Mouse (Mus musculus) midbrain, embryonic 13.5 days (tissue): ENCODE data around the gene Depdc1b. TPM values are rescaled to one million over a fixed set of nuclear protein-coding genes. Genes with fewer than 3 reads are reported as not detected.

Source experiments
- ATAC-seq: fragments of 200-750 bp; cut with Nextera tagmentation; 2 replicates; pipeline ENCODE4 v1.8.0; 2017; ENCODE audit warnings: mild to moderate bottlenecking, moderate TSS enrichment, moderate library complexity
- H3K27ac ChIP-seq: fragments of 300-500 bp; sonication (generic); 2 replicates; pipeline ENCODE4 v1.5.1; 2015; ENCODE audit warnings: inconsistent platforms, mild to moderate bottlenecking, moderate library complexity
- H3K27me3 ChIP-seq: fragments of 300-500 bp; sonication (generic); 2 replicates; pipeline ENCODE4 v1.6.1; 2015; ENCODE audit warnings: mild to moderate bottlenecking, inconsistent platforms
- H3K36me3 ChIP-seq: fragments of 300-500 bp; sonication (generic); 2 replicates; pipeline ENCODE4 v1.6.1; 2015; ENCODE audit warnings: mild to moderate bottlenecking, inconsistent platforms
- H3K4me1 ChIP-seq: fragments of 300-500 bp; sonication (generic); replicated peaks from 2 replicates; pipeline ENCODE4 v1.6.1; 2015; ENCODE audit warnings: inconsistent platforms
- H3K4me2 ChIP-seq: fragments of 300-500 bp; sonication (generic); replicated peaks from 2 replicates; pipeline ENCODE4 v1.6.1; 2015; ENCODE audit warnings: moderate library complexity, mild to moderate bottlenecking, inconsistent platforms
- H3K4me3 ChIP-seq: fragments of 300-500 bp; sonication (generic); replicated peaks from 2 replicates; pipeline ENCODE4 v1.5.1; 2015; ENCODE audit warnings: mild to moderate bottlenecking, inconsistent platforms
- H3K9ac ChIP-seq: fragments of 300-500 bp; sonication (generic); replicated peaks from 2 replicates; pipeline ENCODE4 v1.6.1; 2015; ENCODE audit warnings: mild to moderate bottlenecking, inconsistent platforms
- H3K9me3 ChIP-seq: fragments of 300-500 bp; sonication (generic); 2 replicates; pipeline ENCODE4 v1.6.1; 2016; ENCODE audit warnings: mild to moderate bottlenecking, inconsistent platforms
- WGBS: fragments of 180-500 bp; shearing (Covaris S2); methylation state at CpG from one replicate; pipeline ENCODE4 v1.1.7; 2015; 5-methylcytosine and 5-hydroxymethylcytosine counted together
- polyA plus RNA-seq: library from polyadenylated mRNA; unstranded; fragments of >200 nt; fragmentation: Nextera tagmentation; extraction: Ambion mirVana; gene quantifications from 2 replicates; pipeline ENCODE4 v1.2.1, GENCODE M21; 2015

The Depdc1b gene
- polyA plus RNA-seq, 1 experiment from 2014 or later: 5.7 TPM

DNA sequence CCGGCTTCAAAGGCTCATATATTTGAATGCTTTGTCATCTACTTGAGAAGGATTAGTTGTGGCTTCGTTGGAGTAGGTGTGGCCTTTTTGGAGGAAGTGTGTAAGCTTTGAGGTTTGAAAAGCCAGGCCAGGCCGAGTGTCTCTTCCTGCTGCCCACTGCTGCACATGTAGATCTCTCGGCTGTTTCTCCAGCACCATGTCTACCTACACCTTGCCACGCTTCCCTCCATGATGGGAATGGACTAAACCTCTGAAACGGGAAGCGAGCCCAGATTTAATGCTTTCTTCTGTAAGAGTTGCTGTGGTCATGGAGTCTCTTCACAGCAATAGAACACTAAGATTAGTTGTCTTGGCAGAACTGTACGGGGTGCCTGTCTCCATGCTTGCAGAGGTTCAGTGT lies 4.1 kb downstream of the Depdc1b start:
- Histone ChIP-seq H3K4me1 (peaks cover 18% of the 10 kb centered on the region), H3K9ac (no peak overlapping the region), H3K27ac (no peak overlapping the region), H3K4me2 (no peak overlapping the region), H3K36me3 (peaks cover 9% of the 10 kb centered on the region; the same call in 1 of the 2 replicates), H3K4me3 (no peak overlapping the region), H3K27me3 (no peaks in the 10 kb centered on the region), H3K9me3 (no peaks in the 10 kb centered on the region)
- ATAC-seq: no peak
- 93% methylated on average over 8 of the region's 8 CpGs for WGBS

DNA sequence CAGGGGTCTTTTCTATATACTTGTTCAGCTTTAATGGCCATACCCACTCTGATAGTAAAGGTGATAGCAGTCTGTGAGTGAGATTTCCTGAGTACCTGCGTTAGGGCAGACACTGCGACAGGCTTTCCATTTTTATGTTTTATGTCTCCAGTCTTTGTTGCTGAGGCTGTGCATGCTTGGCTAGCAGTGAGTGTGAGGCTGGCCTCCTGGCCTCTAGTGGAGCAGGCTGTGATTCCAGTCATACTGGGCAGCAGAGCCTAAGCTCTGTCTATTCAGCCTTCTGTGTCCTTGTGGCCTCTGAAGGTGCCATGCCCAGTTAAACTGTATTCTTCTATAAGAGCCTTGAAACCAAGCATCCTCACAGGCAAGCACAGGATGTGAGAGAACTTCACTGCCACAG lies 6.3 kb downstream of the Depdc1b start:
- Histone ChIP-seq H3K36me3 (peaks cover 11% of the 10 kb centered on the region), H3K4me2 (no peak overlapping the region), H3K9me3 (no peaks in the 10 kb centered on the region), H3K27me3 (no peaks in the 10 kb centered on the region), H3K9ac (no peak overlapping the region), H3K4me1 (peaks cover under 1% of the 10 kb centered on the region; the same call in 1 of the 2 replicates), H3K4me3 (no peak overlapping the region), H3K27ac (no peak overlapping the region)
- 94% methylated on average over 2 of the region's 2 CpGs for WGBS
- ATAC-seq: no peak

DNA sequence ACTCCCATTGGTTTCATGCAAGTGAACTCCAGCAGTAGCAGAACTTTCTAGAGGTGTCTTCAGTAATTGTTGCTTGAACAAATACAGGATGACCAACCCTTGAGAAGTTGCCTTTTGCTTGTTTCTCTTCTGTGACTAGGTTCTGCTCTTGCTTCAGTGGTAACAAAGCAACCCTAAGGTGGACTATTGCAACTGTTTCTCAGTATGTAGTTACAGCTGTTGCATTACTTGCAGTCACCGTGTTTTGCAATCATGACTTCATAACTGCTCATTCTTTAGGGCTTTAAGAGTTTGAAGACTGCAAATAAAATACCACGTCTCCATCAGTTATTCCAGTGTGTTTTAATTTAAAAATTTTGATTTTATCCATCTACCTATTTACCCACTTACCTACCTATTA lies 7.2 kb downstream of the Depdc1b start:
- Histone ChIP-seq H3K4me3 (no peak overlapping the region), H3K9ac (no peak overlapping the region), H3K4me1 (no peaks in the 10 kb centered on the region), H3K27me3 (no peaks in the 10 kb centered on the region), H3K4me2 (no peak overlapping the region), H3K27ac (no peak overlapping the region), H3K36me3 (peaks cover 11% of the 10 kb centered on the region), H3K9me3 (no peaks in the 10 kb centered on the region)
- 92% methylated on average over 2 of the region's 2 CpGs for WGBS
- no peak for ATAC-seq

- no peaks in the 10 kb centered on the region for H3K9me3 ChIP-seq
- no peaks in the 10 kb centered on the region for H3K4me1 ChIP-seq
- H3K27me3 ChIP-seq: no peaks in the 10 kb centered on the region
- H3K4me3 ChIP-seq: no peak overlapping the region
- WGBS: 94% methylated on average over 22 of the region's 22 CpGs
- H3K27ac ChIP-seq: no peak overlapping the region
- H3K36me3 ChIP-seq: peaks cover 11% of the 10 kb centered on the region
- no peak overlapping the region for H3K9ac ChIP-seq
- H3K4me2 ChIP-seq: no peak overlapping the region
- ATAC-seq: no peak
These were observed 8.0 kb downstream of the Depdc1b start for GRCm38 (mm10) chr13:108323866-108324829.

- Histone ChIP-seq H3K4me2 (no peak overlapping the region), H3K27ac (no peak overlapping the region), H3K9ac (no peak overlapping the region), H3K9me3 (no peaks in the 10 kb centered on the region), H3K36me3 (peaks cover 11% of the 10 kb centered on the region), H3K27me3 (no peaks in the 10 kb centered on the region), H3K4me3 (no peak overlapping the region), H3K4me1 (no peaks in the 10 kb centered on the region)
- WGBS: 96% methylated on average over 5 of the region's 5 CpGs
- ATAC-seq: no peak
These were observed 9.7 kb downstream of the Depdc1b start for GRCm38 (mm10) chr13:108325871-108326270.

DNA sequence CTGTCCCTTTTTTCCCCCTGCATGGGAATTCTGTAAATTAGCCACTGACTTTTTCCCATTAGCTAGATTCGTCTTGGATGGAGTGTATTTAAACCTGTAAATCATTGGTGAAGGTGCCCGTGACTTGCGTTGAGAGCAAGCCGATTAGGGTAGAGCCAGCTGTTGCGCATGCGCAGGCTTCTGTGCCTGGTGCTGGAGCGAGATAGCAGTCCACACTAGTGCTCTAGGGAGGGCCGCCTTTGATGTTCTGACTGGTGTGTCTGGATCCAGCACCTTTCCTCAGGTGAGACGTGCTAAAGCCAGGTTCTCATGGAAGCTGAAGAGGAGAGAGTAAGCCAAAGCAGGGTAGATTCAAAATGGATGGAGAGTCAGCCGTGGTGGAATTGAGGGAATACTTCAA lies 10.2 kb downstream of the Depdc1b start:
- Histone ChIP-seq H3K9ac (no peak overlapping the region), H3K27ac (no peak overlapping the region), H3K27me3 (no peaks in the 10 kb centered on the region), H3K4me2 (no peak overlapping the region), H3K36me3 (peaks cover 11% of the 10 kb centered on the region), H3K4me3 (no peak overlapping the region), H3K4me1 (no peaks in the 10 kb centered on the region), H3K9me3 (no peaks in the 10 kb centered on the region)
- 93% methylated on average over 10 of the region's 10 CpGs for WGBS
- no peak for ATAC-seq

GRCm38 (mm10) chr13:108327047-108327446 lies 10.9 kb downstream of the Depdc1b start:
- Histone ChIP-seq H3K27ac (no peak overlapping the region), H3K9me3 (no peaks in the 10 kb centered on the region), H3K4me3 (no peak overlapping the region), H3K9ac (no peak overlapping the region), H3K4me1 (no peaks in the 10 kb centered on the region), H3K27me3 (no peaks in the 10 kb centered on the region), H3K4me2 (no peak overlapping the region), H3K36me3 (peaks cover 11% of the 10 kb centered on the region)
- no peak for ATAC-seq
- 92% methylated on average over 7 of the region's 7 CpGs for WGBS

GRCm38 (mm10) chr13:108328406-108329180 lies 12.5 kb downstream of the Depdc1b start:
- H3K4me2 ChIP-seq: no peak overlapping the region
- H3K9ac ChIP-seq: no peak overlapping the region
- no peaks in the 10 kb centered on the region for H3K4me1 ChIP-seq
- no peak overlapping the region for H3K27ac ChIP-seq
- WGBS: 94% methylated on average over 21 of the region's 21 CpGs
- no peaks in the 10 kb centered on the region for H3K9me3 ChIP-seq
- no peak for ATAC-seq
- H3K4me3 ChIP-seq: no peak overlapping the region
- peaks cover 11% of the 10 kb centered on the region for H3K36me3 ChIP-seq
- H3K27me3 ChIP-seq: no peaks in the 10 kb centered on the region

DNA sequence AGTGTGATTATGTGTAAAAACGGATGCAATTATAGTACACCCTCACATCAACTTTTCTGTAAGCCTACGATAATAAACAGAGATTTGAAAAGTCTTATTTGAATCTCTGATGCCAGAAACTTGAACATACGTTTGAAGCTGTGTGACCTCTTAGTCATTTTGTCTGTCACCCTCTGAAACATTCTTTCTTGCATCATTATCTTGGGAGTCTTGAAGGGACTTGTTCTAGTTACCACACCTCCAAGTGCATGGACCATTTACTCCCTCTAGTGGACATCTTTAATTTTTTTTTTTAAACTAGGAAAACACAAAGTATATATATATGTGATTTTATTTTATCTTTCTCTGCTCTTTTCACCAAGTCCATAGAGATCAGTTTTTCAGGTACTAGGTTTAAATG lies 13.6 kb downstream of the Depdc1b start:
- WGBS: 80% methylated on average over 3 of the region's 3 CpGs
- Histone ChIP-seq H3K4me3 (no peak overlapping the region), H3K27me3 (no peaks in the 10 kb centered on the region), H3K4me2 (no peak overlapping the region), H3K27ac (no peak overlapping the region), H3K9ac (no peak overlapping the region), H3K9me3 (no peaks in the 10 kb centered on the region), H3K4me1 (no peaks in the 10 kb centered on the region), H3K36me3 (peaks cover 4% of the 10 kb centered on the region)
- no peak for ATAC-seq

GRCm38 (mm10) chr13:108335257-108336003 lies 19.3 kb downstream of the Depdc1b start:
- WGBS: 91% methylated on average over 15 of the region's 15 CpGs

GRCm38 (mm10) chr13:108336192-108336591 lies 20.1 kb downstream of the Depdc1b start:
- Histone ChIP-seq H3K9ac (no peak overlapping the region), H3K27me3 (no peaks in the 10 kb centered on the region), H3K4me1 (no peaks in the 10 kb centered on the region), H3K4me3 (no peak overlapping the region), H3K9me3 (no peaks in the 10 kb centered on the region), H3K4me2 (no peak overlapping the region), H3K27ac (no peak overlapping the region), H3K36me3 (no peaks in the 10 kb centered on the region)
- ATAC-seq: no peak
- 88% methylated on average over 11 of the region's 11 CpGs for WGBS

More at GRCm38 (mm10) chr13:108335257-108336003, 19.3 kb downstream of the Depdc1b start:
- no peak overlapping the region for H3K9ac ChIP-seq
- H3K4me3 ChIP-seq: no peak overlapping the region
- no peaks in the 10 kb centered on the region for H3K9me3 ChIP-seq
- H3K4me1 ChIP-seq: no peaks in the 10 kb centered on the region
- H3K27ac ChIP-seq: no peak overlapping the region
- no peak overlapping the region for H3K4me2 ChIP-seq
- no peaks in the 10 kb centered on the region for H3K36me3 ChIP-seq
- no peak for ATAC-seq
- H3K27me3 ChIP-seq: no peaks in the 10 kb centered on the region
